Mouse (Mus musculus): ENCODE results near the gene Nck2.

Gene Nck2

DNA sequence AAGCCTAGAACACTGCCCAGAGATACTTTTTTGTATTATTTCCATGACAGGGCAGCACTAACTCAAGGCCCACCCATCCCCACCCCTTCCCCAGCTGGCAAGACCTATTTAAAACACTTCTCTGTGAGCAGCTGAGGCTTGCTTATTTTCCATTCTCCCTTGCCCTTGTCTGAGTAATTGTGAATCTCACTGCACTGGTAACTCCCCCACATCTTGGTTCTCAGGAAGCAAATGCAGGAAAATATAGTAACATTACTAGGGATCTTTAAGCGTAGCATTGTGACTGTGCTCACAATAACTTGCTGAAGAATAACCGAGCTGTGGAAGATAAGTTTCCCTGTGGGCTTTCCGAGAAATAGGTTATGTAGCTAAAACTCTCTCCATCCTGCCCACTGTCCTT is 24.6 kb downstream of the Nck2 start:
- no peak for DNase-seq (ENCODE audit: low spot score in 2 of 2)

DNA sequence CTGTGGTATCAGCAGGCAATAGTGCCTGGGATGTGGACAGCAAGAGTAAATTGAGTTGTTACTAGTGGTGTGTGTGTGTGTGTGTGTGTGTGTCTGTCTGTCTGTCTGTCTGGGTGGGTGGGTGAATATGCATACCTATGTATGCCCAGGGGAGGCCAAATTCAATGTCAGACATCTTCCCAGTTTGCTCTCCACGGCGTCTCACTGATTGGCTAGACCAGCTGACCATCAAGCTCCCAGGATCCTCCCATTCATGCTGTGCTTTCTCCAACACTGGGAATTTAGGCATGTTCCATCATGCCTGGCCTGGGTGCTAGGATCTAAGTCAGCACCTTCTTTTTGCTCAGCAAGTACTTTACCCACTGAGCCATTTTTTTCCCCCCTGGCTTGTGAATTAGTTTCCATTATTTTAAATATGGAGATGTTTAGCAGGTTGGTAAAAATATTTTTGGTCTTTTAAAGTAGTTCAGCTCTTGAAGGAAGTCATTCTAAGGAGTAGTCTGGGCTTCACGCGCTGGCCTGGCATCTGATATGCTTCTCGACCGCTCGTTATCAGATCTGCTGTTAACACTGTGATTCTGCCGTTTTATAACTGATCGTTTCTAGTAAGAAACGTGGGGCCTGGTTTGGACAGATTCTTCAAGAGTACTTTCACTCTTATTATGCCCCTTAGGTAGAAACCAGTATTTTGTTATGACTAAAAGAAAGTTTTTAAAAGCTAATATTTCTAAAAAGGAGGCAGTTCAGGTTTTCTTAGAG is 26.2 kb downstream of the Nck2 start:
- DNase-seq (ENCODE audit: low spot score in 2 of 2): no peak

- no peak for DNase-seq (ENCODE audit: low spot score in 2 of 2)
Observed at GRCm38 (mm10) chr1:43471180-43472045, 27.0 kb downstream of the Nck2 start.

DNA sequence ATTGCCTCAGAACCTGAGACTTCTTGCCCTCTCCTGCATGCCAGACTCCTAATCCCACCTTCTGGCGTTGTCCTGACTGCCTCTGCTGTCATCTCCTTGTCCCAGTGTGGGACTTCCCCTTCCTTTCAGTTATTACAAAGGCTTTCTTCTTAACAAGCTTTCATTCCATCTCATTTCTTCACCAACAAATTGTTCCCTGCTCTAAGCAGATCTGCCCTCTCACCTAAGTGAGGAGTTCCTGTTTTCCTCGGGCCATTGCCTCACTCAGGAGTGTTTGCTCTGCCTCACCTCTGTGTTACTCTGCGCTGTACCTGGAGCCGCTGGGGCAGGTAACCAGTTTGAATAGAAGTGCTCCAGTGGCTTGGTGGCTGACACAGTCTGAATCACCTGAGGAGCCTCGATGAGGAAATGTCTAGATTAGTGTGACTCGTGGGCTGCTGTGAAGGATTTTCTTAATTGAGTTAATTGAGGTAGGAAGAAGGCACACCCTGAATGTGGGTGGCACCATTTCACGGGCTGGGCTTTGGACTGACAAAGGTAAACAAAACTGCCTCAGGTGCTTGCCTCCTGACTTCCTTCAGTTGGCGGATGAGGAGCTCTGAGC is 27.8 kb downstream of the Nck2 start:
- DNase-seq (ENCODE audit: low spot score in 2 of 2): no peak

GRCm38 (mm10) chr1:43473734-43474534 is 29.6 kb downstream of the Nck2 start:
- DNase-seq (ENCODE audit: low spot score in 2 of 2): peak in 1 of 2 experiments; percentile 36

- no peak for DNase-seq (ENCODE audit: low spot score in 2 of 2)
Observed at GRCm38 (mm10) chr1:43474535-43475409, 30.4 kb downstream of the Nck2 start.

DNA sequence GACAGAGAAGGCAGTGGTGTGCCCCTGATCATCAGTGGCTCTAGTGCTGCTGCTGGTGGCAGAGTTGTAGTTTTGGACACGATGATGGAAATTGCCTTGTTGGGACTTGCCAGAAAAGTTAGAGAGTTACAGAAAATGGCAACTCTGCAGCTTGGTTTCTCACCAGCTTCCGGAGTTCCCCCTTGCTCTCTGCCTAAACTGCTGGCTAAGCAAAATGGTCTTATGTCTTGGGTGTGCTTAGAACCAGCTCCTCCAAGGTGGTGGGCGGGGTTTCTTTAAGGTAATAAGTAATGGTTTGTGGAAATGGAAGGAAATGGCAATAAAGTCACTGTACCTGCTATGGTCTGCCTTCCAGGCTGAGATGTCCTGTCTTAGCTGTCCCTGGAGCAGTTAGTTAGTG is 33.6 kb downstream of the Nck2 start:
- DNase-seq (ENCODE audit: low spot score in 2 of 2): no peak

DNA sequence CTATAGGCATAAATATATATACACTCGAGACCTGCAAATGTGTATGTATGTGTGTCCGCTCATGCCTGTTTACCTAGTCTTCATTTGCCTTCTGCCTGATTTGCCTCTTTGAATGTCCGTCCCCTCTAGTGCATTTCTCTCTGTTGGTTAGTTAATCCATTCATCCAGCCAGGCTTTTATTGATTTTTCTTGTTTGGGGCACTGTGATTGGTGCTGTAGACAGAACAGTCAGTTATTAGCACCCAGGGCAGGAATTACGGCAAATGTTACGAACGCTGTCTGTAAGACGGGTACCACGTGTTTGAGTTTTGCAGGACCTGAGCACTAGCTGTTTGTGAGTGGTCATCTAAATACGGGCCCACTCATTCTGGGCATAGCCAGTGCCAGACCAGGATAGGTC is 40.8 kb downstream of the Nck2 start:
- no peak for DNase-seq (ENCODE audit: low spot score in 2 of 2)

DNA sequence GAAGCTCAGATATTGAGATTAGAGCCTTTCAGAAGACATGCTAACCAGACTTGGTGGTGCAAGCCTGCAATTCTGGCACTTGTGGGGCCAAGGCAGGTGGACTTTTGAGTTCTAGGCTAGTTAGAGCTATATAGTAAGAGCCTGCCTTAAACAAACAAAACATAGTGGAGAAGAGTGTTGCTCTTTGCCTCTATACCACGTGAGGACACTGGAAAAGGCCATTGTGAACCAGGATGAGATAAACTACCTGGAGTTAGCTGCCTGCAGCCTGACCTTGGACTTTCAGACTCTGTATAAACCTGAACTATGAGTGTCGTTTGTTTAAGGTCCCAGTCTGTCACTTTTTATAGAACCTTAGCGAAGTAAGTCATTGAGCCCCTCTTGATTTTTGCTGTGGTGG is 42.1 kb downstream of the Nck2 start:
- DNase-seq (ENCODE audit: low spot score in 2 of 2): no peak

DNA sequence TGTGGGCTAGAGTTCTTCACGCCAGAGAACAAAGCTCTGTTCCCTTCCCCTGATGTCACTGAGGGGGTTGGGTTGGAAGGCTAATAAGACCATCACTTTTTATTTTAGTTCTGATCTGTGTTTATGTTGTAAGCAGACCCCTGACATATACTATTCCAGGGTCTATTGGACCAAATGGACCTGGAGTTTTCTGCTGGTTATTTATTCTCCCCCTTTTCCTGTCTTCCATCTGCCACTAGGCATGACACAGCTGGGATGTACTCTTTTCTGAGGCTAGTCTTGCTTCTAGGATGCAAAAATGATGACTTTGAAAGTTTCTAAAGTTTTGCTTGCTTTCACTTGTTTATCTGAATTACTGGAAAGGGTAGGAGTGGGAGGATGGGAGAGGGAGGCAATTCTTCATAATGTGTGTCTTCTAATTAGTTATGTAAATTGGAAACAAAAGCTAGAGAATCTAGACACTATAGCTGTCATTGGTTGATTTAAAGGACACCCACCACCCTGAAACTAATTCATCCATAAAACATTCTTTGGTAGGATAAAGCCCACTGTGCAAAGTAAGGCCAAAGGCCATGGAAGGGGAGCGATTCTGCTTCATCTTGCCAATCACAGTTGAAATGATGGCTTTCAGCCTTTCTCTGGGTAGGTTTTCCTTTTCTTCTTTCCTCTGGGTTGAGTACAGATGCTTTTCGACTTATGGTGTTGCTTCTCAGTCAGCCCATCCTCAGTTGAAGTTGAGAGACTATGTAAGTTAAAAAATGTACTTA is 42.8 kb downstream of the Nck2 start:
- DNase-seq (ENCODE audit: low spot score in 2 of 2): no peak

DNA sequence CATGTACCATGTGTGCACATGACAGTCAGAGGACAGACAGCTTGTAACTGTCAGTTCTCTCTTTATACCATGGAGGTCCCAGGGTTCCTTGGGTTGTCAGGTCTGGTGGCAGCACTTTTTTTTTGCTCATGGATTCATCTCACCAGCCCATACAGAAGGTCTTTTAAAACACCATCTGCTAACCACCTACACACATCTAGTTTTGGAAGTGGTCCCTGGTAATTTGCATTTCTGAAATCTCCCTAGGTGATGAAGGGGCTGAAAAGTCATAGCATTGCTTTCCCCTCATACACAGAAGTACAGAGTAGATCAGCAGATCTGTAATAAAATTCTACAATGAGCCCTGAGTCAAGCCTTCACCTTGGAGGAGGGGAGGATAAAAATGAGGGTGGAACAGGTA is 44.9 kb downstream of the Nck2 start:
- DNase-seq (ENCODE audit: low spot score in 2 of 2): no peak

GRCm38 (mm10) chr1:43491506-43492269 is 47.3 kb downstream of the Nck2 start:
- no peak for DNase-seq (ENCODE audit: low spot score in 2 of 2)

DNA sequence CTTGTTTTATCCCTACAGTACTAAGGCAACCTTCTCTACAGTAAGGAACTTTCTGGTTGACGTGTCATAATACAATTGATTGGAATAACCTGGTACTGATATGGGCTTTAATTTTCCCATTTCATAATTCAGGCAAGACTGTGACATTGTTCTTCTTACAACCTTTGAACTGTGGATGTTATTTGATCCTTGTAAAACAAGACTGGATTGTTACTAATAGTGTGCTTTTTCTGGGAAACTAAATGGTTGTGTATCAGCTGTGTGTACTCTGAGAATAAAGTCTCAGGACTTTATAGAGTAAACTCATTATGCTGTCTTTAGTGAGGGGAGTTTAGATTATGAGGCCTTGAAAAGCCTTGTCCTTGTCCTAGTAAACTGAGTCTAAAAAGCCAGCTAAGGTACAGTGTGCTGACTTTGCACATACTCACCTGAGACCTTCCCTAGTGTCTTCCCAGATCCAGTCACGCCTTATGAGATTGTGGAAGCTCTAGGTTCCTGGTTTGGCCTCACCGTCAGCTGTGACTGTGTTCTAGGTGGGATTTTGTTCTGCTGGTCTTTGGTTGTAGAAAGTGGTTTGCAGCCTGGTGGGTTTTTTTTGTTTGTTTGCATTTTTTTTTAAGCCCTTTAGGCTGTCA is 48.5 kb downstream of the Nck2 start:
- no peak for DNase-seq (ENCODE audit: low spot score in 2 of 2)

DNA sequence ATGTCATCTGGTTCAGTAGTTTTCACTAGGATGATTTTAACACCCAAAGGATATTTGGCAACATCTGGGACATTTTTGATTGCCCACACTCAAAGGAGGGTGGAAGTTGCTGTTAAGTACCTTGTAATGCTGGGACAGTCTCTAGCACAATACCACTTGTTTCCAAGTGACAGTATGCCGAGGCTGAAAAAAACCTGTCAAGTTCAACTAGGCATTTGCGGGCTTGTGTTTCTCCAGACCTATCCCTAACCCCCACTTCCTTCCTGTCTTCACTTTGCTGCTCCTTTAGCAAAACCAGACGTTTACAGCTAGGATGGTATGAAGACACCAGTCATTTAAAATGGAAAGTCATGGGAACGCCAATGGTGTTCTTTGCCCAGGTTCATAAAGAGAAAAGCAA is 51.7 kb downstream of the Nck2 start:
- DNase-seq (ENCODE audit: low spot score in 2 of 2): no peak

DNA sequence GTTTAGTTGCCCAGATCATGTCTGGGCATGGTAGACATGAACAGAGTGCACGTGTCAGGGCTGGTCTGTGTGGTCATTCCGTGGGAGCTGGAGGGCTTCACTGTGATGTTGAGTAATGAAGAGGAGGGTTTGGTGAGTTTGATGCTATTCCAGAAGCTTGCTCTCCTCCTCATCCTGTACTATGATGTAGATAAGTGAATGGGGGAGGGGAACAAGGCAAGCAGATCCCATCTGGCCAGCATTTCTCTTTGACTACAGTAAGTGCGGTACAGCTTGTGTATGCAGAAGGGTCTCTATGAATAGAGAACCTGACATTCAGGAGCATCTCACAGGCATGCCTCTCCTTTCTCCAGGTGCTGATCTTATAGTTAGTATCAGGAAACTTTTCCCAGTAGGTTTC is 52.6 kb downstream of the Nck2 start:
- DNase-seq (ENCODE audit: low spot score in 2 of 2): no peak

- no peak for DNase-seq (ENCODE audit: low spot score in 2 of 2)
Observed at GRCm38 (mm10) chr1:43497951-43498350, 53.6 kb downstream of the Nck2 start.

DNA sequence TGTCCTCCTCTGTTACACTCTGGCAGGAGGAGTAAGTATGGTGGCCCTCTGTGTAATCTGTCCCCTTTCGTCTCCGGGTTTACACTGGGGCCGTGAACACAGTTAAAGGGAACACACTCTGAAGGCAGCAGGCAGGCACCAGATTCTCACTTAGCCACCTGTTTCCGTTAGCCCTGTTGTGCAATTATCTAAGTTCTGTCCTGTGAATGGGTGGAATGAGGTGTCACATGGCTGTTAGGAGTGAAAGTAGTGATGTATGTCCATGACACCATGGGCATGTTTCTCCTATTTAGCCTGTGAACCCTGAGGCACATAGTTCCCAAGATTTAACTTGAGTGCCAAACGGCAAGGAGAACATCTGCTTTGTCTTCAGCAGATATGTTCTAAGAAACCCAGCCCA is 55.7 kb downstream of the Nck2 start:
- no peak for DNase-seq (ENCODE audit: low spot score in 2 of 2)

GRCm38 (mm10) chr1:43501143-43501919 is 57.0 kb downstream of the Nck2 start:
- no peak for DNase-seq (ENCODE audit: low spot score in 2 of 2)

Measured in frontal cortex, postnatal 25 days (tissue).